In genomic region chr11:117571858-117572257, GRCm38 (mm10) we compare ENCODE assay signal across 18 mouse cellular contexts.
DNase-seq lines count a peak whose midpoint lies in the region; ATAC-seq lines count a peak whose summit lies in the region.
"Had no signal": no experiment of that assay in that cellular context is flagged by ENCODE, and none has a peak within 500 bp of the region (broad histone marks: within the 10 kb centered on the region; RNA-seq: fewer than 3 reads in every experiment).

No protein-coding gene starts in this region.

- H3K4me3 ChIP-seq in embryonic facial prominence, embryonic 10.5 days: no peak overlapping the region
- H3K4me3 ChIP-seq in liver, embryonic 11.5 days (ENCODE audit: low read depth, low read length): no peak overlapping the region
- H3K4me3 ChIP-seq: embryonic facial prominence, embryonic 12.5 days; forebrain, embryonic 13.5 days; forebrain, embryonic 15.5 days had no signal

- H3K4me1 ChIP-seq in embryonic facial prominence, embryonic 10.5 days: peaks cover 38% of the 10 kb centered on the region
- H3K4me1 ChIP-seq in liver, embryonic 11.5 days (replicated peaks; ENCODE audit: control insufficient read depth, insufficient read depth, low read length): no peaks in the 10 kb centered on the region

- no peak for ATAC-seq in liver, embryonic 11.5 days (replicated peaks; ENCODE audit: low FRiP score)
- ATAC-seq: forebrain, embryonic 13.5 days; forebrain, embryonic 15.5 days; forebrain, postnatal 0 days had no signal

- H3K27ac ChIP-seq in embryonic facial prominence, embryonic 10.5 days (replicated peaks): 0 out of 2 replicates have a peak overlapping the region, but pooled peaks have one; percentile 4
- no peak overlapping the region for H3K27ac ChIP-seq in liver, embryonic 11.5 days (ENCODE audit: low read depth, low read length)
- H3K27ac ChIP-seq: embryonic facial prominence, embryonic 12.5 days; forebrain, embryonic 13.5 days; forebrain, embryonic 15.5 days had no signal

- H3K27me3 ChIP-seq in embryonic facial prominence, embryonic 10.5 days (replicated peaks; ENCODE audit: low read depth, poor library complexity, severe bottlenecking): no peaks in the 10 kb centered on the region
- H3K27me3 ChIP-seq in liver, embryonic 11.5 days (replicated peaks; ENCODE audit: control insufficient read depth, insufficient read depth, low read length): no peaks in the 10 kb centered on the region
- H3K27me3 ChIP-seq: embryonic facial prominence, embryonic 12.5 days; forebrain, embryonic 13.5 days; forebrain, embryonic 15.5 days had no signal

- peak; percentile 88 for DNase-seq in heart, adult 11 months
- no peak for DNase-seq in heart, postnatal 4 days
- DNase-seq in embryonic facial prominence, embryonic 10.5 days (ENCODE audit: low spot score): no peak
- no peak for DNase-seq in cerebellum, postnatal 10 days
- no peak for DNase-seq in liver, embryonic 11.5 days (ENCODE audit: low spot score)
- DNase-seq: adrenal gland, adult 2 months; adrenal gland, postnatal 10 days; adrenal gland, postnatal 25 days; cerebellum, adult 11-12 months; cerebellum, adult 2 months; cerebellum, adult 9-10 months; cerebellum, postnatal 14 days; cerebellum, postnatal 36 days; embryo, embryonic 11 days; forebrain, postnatal 0 days had no signal

- no peaks in the 10 kb centered on the region for H3K9me3 ChIP-seq in embryonic facial prominence, embryonic 10.5 days
- no peaks in the 10 kb centered on the region for H3K9me3 ChIP-seq in liver, embryonic 11.5 days (ENCODE audit: control insufficient read depth, low read length)
- H3K9me3 ChIP-seq: embryonic facial prominence, embryonic 12.5 days; forebrain, embryonic 13.5 days; forebrain, embryonic 15.5 days had no signal

- no peak overlapping the region for H3K9ac ChIP-seq in liver, embryonic 11.5 days (ENCODE audit: low read depth, low read length)
- H3K9ac ChIP-seq: embryonic facial prominence, embryonic 12.5 days; forebrain, embryonic 13.5 days; forebrain, embryonic 15.5 days; forebrain, postnatal 0 days had no signal

- no peaks in the 10 kb centered on the region for H3K36me3 ChIP-seq in embryonic facial prominence, embryonic 10.5 days (replicated peaks)
- H3K36me3 ChIP-seq in liver, embryonic 11.5 days (ENCODE audit: control insufficient read depth, insufficient read depth, low read length): no peaks in the 10 kb centered on the region
- H3K36me3 ChIP-seq: embryonic facial prominence, embryonic 12.5 days; forebrain, embryonic 15.5 days had no signal

- WGBS in embryonic facial prominence, embryonic 10.5 days: 89% methylated on average over 3 of the region's 3 CpGs
- WGBS in liver, embryonic 11.5 days: 75% methylated on average over 3 of the region's 3 CpGs

- H3K4me2 ChIP-seq in liver, embryonic 11.5 days: no peak overlapping the region
- H3K4me2 ChIP-seq: embryonic facial prominence, embryonic 12.5 days; forebrain, embryonic 13.5 days; forebrain, embryonic 15.5 days had no signal
